Mouse (Mus musculus) forebrain, embryonic 16.5 days (tissue): Measurements from ENCODE around the gene Nxpe3. TPM values are rescaled to one million over a fixed set of nuclear protein-coding genes. Genes with fewer than 3 reads are reported as not detected.
"Not testable (repeated sequence)": the region's sequence is repeated elsewhere in the genome, so short reads cannot be mapped to it uniquely, and the experiment has no call there.

ENCODE experiments used
- ATAC-seq: fragments of 200-750 bp; cut with Nextera tagmentation; 2 replicates; pipeline ENCODE4 v1.8.0; 2017; ENCODE audit warnings: mild to moderate bottlenecking, moderate library complexity
- H3K27ac ChIP-seq: fragments of 300-500 bp; sonication (generic); 2 replicates; pipeline ENCODE4 v1.5.1; 2014; ENCODE audit warnings: low read length, control low read depth
- H3K27me3 ChIP-seq: fragments of 300-500 bp; sonication (generic); replicated peaks from 2 replicates; pipeline ENCODE4 v1.6.1; 2014; ENCODE audit warnings: low read length; ENCODE audit not compliant: control insufficient read depth, insufficient read depth
- H3K36me3 ChIP-seq: fragments of 300-500 bp; sonication (generic); 2 replicates; pipeline ENCODE4 v1.6.1; 2014; ENCODE audit not compliant: control insufficient read depth, insufficient read depth
- H3K4me1 ChIP-seq: fragments of 300-500 bp; sonication (generic); replicated peaks from 2 replicates; pipeline ENCODE4 v1.6.1; 2014; ENCODE audit warnings: low read length; ENCODE audit not compliant: control insufficient read depth, insufficient read depth
- H3K4me2 ChIP-seq: fragments of 300-500 bp; sonication (generic); 2 replicates; pipeline ENCODE4 v1.6.1; 2014; ENCODE audit warnings: mild to moderate bottlenecking, low read length, control low read depth
- H3K4me3 ChIP-seq: fragments of 300-500 bp; sonication (generic); replicated peaks from 2 replicates; pipeline ENCODE4 v1.5.1; 2014; ENCODE audit warnings: mild to moderate bottlenecking, low read length, control low read depth
- H3K9ac ChIP-seq: fragments of 300-500 bp; sonication (generic); replicated peaks from 2 replicates; pipeline ENCODE4 v1.6.1; 2014; ENCODE audit warnings: low read depth, low read length, control low read depth
- H3K9me3 ChIP-seq: fragments of 300-500 bp; sonication (generic); 2 replicates; pipeline ENCODE4 v1.6.1; 2016; ENCODE audit warnings: low read length; ENCODE audit not compliant: control insufficient read depth
- WGBS: fragments of 180-500 bp; shearing (Covaris S2); extraction: QIAGEN DNeasy Blood & Tissue Kit; methylation state at CpG from one replicate; pipeline ENCODE4 v1.1.7; 2014; 5-methylcytosine and 5-hydroxymethylcytosine counted together
- polyA plus RNA-seq: library from polyadenylated mRNA; unstranded; fragments of >200 nt; fragmentation: Nextera tagmentation; extraction: Ambion mirVana; gene quantifications from 2 replicates; pipeline ENCODE4 v1.2.1, GENCODE M21; 2015

Gene Nxpe3
- polyA plus RNA-seq, 1 experiment from 2014 or later = 2.1 TPM

DNA sequence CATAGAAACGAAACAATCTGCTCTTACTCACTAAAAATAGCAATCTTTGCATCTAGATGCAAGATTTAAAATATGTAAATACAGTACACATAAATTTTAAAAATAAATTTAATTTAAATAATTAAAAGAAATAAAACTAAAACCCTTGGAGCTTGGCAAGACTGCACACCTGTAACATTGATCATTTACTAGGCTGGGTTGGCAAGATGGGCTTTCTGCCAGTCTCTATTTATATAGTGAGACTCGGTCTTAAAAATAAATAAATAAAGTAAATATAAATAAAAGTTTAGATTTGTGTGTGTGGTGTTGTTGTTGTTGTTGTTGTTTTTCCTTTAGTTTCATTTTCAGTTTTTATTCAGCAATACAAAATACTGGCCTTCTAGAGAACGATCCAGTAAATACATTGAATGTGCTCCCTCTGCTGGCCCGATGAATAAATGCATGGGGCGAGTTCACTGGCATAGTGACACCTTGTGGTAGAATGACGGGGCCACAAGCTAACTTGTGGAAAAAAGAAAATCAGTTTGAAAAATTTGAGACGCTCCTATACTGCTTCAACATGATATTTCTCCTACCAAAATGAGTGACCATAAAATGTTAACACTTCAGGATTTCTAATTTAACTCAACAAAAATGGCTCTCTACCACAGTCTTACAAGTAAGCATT lies 31.8 kb downstream of the Nxpe3 start:
- Histone ChIP-seq H3K4me2 (no peak overlapping the region), H3K4me3 (no peak overlapping the region), H3K4me1 (no peaks in the 10 kb centered on the region), H3K9me3 (no peaks in the 10 kb centered on the region), H3K27ac (no peak overlapping the region), H3K27me3 (no peaks in the 10 kb centered on the region), H3K36me3 (no peaks in the 10 kb centered on the region; the same call in 1 of the 2 replicates), H3K9ac (no peak overlapping the region)
- ATAC-seq = peak; percentile 61
- WGBS = 20% methylated on average over 7 of the region's 7 CpGs

- 52% methylated on average over 3 of the region's 3 CpGs for WGBS
- H3K4me3 ChIP-seq = no peak overlapping the region
- no peak overlapping the region for H3K27ac ChIP-seq
- no peak overlapping the region for H3K9ac ChIP-seq
- H3K4me2 ChIP-seq = no peak overlapping the region
- no peaks in the 10 kb centered on the region for H3K9me3 ChIP-seq
- no peaks in the 10 kb centered on the region for H3K27me3 ChIP-seq
- H3K4me1 ChIP-seq = no peaks in the 10 kb centered on the region
- ATAC-seq = no peak
- no peaks in the 10 kb centered on the region; the same call in 1 of the 2 replicates for H3K36me3 ChIP-seq
Observed at GRCm38 (mm10) chr16:55861104-55861503, 34.0 kb downstream of the Nxpe3 start.

DNA sequence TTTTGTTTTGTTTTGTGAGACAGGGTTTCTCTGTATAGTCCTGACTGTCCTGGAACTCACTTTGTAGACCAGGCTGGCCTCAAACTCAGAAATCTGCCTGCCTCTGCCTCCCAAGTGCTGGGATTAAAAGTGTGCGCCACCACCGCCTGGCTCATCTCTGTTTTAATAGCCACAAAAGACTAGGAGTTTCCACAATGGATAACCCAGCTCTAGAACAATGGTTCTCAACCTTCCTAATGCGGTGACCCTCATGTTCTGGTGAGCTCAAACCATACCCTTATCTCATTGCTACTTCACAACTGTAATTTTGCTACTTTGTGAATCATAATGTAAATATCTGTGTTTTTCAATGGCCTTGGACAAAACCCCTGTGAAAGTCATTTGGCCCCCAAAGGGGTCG lies 35.7 kb downstream of the Nxpe3 start:
- not testable (repeated sequence) for H3K4me1 ChIP-seq, H3K27me3 ChIP-seq, H3K9me3 ChIP-seq, H3K4me3 ChIP-seq, H3K9ac ChIP-seq, H3K27ac ChIP-seq, H3K36me3 ChIP-seq, ATAC-seq, H3K4me2 ChIP-seq
- WGBS = 94% methylated on average over 4 of the region's 4 CpGs

- Histone ChIP-seq H3K9me3 (no peaks in the 10 kb centered on the region), H3K4me3 (no peak overlapping the region), H3K36me3 (no peaks in the 10 kb centered on the region), H3K4me1 (no peaks in the 10 kb centered on the region), H3K27ac (no peak overlapping the region), H3K27me3 (no peaks in the 10 kb centered on the region), H3K4me2 (no peak overlapping the region), H3K9ac (no peak overlapping the region)
- no peak for ATAC-seq
- 63% methylated on average over 6 of the region's 6 CpGs for WGBS
Observed at GRCm38 (mm10) chr16:55858465-55858864, 36.6 kb downstream of the Nxpe3 start.

DNA sequence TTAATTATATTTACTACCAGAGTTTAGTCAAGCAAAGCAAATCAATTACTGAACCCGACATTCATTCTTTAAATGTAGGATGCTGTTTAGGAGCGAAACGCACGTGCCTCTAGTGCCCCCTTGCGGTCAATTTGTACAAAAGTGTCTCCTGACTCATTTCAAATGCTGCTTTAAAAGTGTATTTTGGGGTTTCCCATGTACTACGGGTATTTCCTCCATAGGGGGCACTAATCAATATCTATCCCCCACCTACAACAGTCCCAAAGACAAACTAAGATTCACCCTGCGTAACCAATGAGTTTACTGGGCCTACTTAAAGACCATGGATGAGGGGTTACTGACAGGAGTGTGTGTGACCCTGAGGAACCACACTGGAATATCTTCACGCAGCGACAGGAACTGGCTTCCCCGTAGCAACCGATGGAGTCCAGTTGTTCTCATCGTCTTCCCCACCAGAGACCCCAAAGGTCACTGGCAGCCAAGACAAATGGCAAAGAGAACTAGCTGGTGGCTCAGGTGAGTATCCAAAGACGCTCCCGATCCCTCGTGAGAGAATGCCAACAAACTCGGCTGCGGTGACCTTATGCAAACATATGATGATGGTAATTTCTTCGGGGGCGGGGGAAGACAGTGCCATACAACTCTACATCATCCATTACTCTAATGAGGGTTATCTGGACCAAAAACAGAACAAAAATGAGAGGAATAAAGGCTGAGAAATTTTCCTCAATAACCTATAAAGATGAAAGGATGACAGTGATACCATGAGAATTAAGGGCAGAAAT lies 42.0 kb downstream of the Nxpe3 start:
- no peaks in the 10 kb centered on the region for H3K36me3 ChIP-seq
- ATAC-seq = peak; percentile 86
- no peaks in the 10 kb centered on the region for H3K27me3 ChIP-seq
- no peaks in the 10 kb centered on the region for H3K4me1 ChIP-seq
- H3K4me2 ChIP-seq = no peak overlapping the region
- WGBS = 60% methylated on average over 19 of the region's 19 CpGs
- H3K9me3 ChIP-seq = no peaks in the 10 kb centered on the region
- H3K27ac ChIP-seq = no peak overlapping the region
- H3K9ac ChIP-seq = no peak overlapping the region
- H3K4me3 ChIP-seq = no peak overlapping the region

DNA sequence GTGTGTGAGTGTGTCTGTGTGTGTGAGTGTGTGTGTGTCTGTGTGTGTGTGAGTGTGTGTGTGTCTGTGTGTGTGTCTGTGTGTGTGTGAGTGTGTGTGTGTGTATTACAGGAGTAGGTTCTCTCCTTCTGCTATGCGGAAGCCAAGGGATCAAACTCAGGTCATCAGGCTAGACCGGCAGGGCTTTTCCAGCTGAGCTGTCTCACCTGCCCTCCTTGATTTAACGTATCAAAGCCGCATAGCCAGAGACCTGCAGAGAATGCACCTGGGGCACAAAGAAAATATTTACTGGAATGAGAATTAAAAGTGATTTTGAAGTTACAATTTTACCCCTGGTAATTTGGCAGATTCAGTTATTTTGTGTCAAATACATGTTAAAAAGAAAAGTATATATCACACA lies 42.6 kb downstream of the Nxpe3 start:
- H3K36me3 ChIP-seq = no peaks in the 10 kb centered on the region; the same call in 1 of the 2 replicates
- no peak overlapping the region for H3K4me3 ChIP-seq
- no peak overlapping the region for H3K27ac ChIP-seq
- H3K4me1 ChIP-seq = no peaks in the 10 kb centered on the region
- H3K4me2 ChIP-seq = no peak overlapping the region
- H3K9ac ChIP-seq = no peak overlapping the region
- no peaks in the 10 kb centered on the region for H3K27me3 ChIP-seq
- 0 out of 2 replicates have a peak, but pooled peaks have one; percentile 22 for ATAC-seq
- no peaks in the 10 kb centered on the region for H3K9me3 ChIP-seq
- 41% methylated on average over 4 of the region's 4 CpGs for WGBS

DNA sequence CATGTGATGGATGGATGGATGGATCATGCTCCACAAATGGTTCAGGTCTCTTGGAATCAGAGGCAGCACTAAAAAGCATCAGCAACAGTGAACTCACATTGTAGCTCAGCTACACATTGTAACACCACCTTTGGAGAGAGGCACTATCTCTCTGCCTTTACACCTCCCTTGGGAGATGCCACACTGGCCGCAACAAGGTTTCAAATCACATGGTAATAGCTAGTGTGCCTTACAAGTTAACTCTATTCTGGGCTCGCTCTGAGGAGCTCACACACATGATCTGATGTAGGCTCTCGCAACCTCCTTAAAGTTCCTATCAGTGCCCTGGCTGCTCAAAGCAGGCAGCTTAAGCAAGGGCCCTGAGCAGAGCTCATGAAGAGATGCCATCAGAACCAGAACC lies 44.6 kb downstream of the Nxpe3 start:
- Histone ChIP-seq H3K9me3 (no peaks in the 10 kb centered on the region), H3K4me2 (no peak overlapping the region), H3K36me3 (no peaks in the 10 kb centered on the region; the same call in 1 of the 2 replicates), H3K27ac (no peak overlapping the region), H3K4me3 (no peak overlapping the region), H3K27me3 (no peaks in the 10 kb centered on the region), H3K4me1 (no peaks in the 10 kb centered on the region), H3K9ac (no peak overlapping the region)
- no peak for ATAC-seq
- WGBS = 90% methylated on average over 3 of the region's 3 CpGs

DNA sequence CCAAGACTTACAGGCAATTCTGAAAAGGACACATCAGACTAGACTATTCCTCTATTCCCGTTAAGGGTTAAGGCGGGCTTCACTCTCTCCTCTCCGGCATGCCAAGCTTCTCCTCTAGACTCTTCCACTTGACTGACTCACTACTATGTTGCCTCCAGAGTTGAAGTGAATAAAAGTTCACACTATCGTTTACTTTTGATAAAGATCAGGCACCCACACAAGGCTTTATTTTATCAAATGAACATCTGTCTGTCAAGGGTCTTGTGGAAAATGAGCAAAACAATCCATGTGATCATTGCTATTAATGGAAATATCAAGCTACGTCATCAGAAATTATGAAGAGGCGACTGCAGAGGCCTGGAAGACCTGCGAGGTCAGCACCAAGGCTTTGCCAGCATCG lies 47.4 kb downstream of the Nxpe3 start:
- Histone ChIP-seq H3K9me3 (no peaks in the 10 kb centered on the region), H3K36me3 (peaks cover 8% of the 10 kb centered on the region), H3K9ac (no peak overlapping the region), H3K27me3 (no peaks in the 10 kb centered on the region), H3K4me1 (no peaks in the 10 kb centered on the region), H3K4me3 (no peak overlapping the region), H3K27ac (no peak overlapping the region), H3K4me2 (no peak overlapping the region)
- WGBS = 67% methylated on average over 8 of the region's 8 CpGs
- no peak for ATAC-seq

DNA sequence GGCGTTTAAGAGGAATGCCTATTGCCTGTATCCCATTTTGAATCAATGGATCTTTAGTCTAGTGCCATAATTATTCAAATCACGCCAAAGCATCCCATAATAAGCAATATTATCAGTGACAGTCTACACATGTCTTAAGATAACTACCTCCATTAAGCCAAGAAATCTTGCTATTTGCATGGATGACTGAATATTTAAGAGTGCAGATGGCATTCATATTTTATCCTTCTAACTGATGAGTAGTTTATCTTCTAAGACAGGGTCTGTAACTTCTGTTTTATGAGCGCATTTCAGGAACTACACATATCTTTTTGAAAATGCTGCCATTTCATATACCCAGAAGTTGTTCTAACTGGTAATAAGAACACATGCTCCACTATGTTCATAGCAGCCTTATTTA lies 50.2 kb downstream of the Nxpe3 start:
- Histone ChIP-seq H3K9ac (no peak overlapping the region), H3K36me3 (peaks cover 8% of the 10 kb centered on the region), H3K27ac (no peak overlapping the region), H3K4me2 (no peak overlapping the region), H3K4me3 (no peak overlapping the region), H3K27me3 (no peaks in the 10 kb centered on the region), H3K4me1 (no peaks in the 10 kb centered on the region), H3K9me3 (no peaks in the 10 kb centered on the region)
- no peak for ATAC-seq
- WGBS = 90% methylated on average over 3 of the region's 3 CpGs
